Mouse (Mus musculus) lung, postnatal 14 days (tissue): ENCODE measurements around the gene Rgs16.

Experiments
- DNase-seq: peaks from one replicate; pipeline ENCODE4 v3.0.0; 2021

The Rgs16 gene

GRCm38 (mm10) chr1:153740145-153740544 lies at the start of gene Rgs16:
Gene Rgs16, plus strand, starts transcription at chr1:153740349.
- peak; percentile 81 for DNase-seq

- no peak for DNase-seq
These were observed 47.6 kb upstream of the Rgs16 start for GRCm38 (mm10) chr1:153692526-153692925.

- no peak for DNase-seq
These were observed 45.6 kb upstream of the Rgs16 start for GRCm38 (mm10) chr1:153694372-153695120.

DNA sequence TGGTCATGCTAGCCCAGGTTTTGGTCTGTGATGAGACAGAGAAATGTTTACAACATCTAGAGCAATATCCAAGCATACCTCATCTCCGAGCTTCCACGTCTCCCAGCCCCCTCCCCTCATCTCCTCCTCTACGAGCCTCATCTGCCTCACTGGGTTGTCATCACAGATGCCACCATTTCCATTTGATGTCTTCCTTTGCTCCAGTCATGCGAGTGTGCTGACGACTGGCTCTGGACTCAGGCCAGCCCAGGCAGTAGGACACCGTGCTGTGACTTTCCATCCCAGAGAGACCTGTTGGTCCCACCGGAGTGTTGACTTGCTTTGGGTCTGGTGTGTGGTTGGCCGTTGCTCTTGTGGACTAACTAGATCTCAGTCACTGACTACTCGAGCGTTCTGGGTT lies 44.8 kb upstream of the Rgs16 start:
- DNase-seq: no peak

DNA sequence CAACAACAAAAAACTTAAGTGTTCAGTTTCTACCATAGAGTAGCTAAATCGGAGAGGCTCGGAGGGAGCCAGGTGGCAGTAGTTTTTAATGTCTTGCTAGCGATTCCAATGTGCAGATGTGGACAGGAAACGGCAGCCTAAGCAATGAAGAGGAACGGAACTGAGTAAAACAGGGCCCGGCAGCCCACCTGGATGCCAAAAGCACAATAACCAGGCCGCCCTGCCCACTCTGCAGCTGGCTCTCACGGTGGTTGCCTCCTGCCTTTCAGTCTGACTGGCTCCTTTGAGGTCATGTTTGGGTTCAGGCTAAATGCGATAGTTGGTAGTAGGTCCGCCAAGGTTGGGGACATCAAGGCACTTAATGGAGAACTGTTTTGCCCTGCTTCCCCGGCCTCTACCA lies 44.1 kb upstream of the Rgs16 start:
- DNase-seq: no peak

DNA sequence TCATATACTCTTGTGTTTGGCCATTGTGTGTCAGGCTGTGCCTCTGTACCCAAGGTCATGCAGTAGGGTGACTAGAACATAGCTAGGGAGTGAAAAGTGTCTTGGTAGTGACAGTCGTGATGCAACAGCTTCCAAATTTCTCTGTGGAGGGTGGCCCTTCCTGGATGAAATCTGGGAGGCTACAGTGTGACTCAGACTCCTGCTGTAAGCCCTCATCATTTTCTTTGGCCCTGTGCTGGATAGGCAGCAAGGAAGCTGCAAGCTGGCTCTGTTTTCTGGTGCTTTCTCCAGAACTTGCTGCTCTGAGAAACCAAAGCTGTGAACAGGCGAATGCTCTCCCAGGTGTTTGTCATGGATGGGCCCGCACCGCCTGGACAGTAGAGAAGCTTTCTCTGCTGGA lies 43.6 kb upstream of the Rgs16 start:
- DNase-seq: no peak

DNA sequence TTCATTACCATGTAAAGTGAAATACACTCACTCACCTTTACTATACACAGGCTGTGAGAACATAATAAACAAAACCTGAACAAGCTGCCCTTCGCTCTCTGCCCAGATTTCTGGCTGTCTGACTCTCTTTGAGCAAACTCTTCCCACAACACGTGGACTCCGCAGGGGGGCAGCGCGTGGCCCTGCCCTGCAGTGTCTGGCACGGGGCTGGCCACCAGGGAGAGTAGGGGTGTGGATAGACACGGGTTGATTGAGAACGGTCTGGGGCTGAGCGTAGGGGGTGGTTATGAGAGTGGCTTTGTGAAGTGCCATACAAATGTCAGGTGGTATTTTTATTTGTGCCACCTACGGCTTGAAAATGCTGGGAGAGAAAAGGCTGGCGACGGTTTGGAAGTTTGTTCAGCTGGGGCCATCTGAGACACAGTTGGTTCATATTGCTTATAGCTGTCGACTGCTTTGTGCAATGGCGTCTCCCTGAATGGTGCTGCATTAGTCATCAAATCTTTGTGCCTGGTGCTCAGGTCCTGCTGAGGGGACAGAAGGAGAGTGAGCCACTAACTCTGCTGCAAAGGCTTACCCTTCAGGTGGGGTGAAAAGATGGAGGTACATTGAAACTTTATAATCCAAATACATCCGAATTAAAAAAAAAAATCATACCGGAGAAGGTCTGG lies 42.4 kb upstream of the Rgs16 start:
- no peak for DNase-seq

GRCm38 (mm10) chr1:153698311-153699084 lies 41.7 kb upstream of the Rgs16 start:
- no peak for DNase-seq

GRCm38 (mm10) chr1:153700448-153701063 lies 39.6 kb upstream of the Rgs16 start:
- DNase-seq: no peak

DNA sequence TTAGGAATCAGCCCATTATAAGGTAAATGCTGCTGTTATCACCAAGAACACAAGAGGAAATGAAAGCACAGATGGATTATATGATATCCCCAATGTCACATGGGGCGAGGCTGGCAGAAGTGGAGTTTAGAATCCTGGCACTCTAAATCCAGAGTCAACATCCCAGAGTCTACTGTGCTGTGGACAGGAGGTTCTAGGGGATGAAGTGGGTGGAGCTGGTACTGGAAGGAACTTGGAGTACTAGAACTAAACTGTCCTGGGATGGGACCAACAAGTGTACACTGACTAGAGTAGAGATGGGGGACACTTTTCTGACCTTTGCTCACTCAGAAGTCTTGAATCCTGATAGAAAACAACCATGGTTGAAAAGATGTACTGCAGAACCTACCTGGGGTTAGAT lies 38.7 kb upstream of the Rgs16 start:
- no peak for DNase-seq

DNA sequence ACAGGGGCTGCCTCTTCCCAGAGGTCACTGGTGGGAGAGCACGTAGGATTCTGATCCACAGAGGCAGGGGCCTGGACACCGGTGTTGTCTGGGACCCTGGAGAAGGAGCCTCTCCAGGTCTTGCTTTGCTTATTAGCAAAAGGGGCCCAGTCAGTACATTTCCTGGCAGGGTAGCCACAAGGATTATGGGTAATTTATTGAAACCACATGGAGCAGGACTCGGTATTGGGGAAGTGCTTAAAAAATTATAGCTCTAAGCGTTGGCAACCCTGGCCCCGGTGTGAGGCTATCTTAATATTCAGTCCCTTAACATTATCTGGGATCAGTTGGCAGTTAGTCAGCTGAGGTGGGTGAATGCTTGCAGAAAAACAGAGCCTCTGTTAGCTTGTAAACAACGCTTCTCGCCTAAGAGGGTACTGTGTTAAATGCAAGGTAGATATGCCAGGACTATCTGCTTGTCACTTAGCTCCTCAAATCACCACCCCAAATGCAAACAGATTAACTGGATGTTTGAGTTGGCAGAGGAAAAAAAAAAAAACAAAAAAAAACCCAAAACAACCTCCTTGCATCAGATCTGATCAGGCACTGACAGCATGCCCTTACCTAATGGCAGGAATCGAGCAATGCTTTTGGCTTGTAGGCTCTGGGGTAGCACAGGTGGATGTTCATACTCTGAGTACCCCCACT lies 37.8 kb upstream of the Rgs16 start:
- no peak for DNase-seq

DNA sequence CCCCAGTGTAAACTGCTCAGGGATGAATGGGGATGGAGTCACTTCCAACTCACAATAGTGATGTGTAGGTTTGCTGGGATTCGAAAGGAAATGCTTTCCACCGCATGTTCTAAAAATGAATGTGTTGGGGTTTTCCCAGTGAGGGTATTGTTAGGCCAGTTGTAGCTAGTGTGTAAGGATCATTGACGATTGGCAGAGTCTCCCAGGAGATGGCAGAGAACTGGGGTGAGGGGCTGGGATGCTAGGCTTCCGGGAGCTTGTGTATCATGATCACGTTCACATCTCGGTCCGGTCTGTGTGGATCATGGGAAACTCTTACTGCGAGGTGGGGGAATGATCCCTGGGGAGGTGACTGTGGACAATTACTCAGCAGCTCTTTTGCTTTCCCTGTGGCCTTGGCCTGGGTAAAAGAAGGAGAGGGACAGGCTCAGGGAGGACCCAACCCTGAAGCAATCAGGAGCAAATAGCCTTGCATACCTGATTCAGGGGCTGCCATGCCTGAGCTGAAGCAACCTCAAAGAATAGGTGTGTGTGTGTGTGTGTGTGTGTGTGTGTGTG lies 37.2 kb upstream of the Rgs16 start:
- no peak for DNase-seq

GRCm38 (mm10) chr1:153703445-153703991 lies 36.6 kb upstream of the Rgs16 start:
- DNase-seq: no peak

DNA sequence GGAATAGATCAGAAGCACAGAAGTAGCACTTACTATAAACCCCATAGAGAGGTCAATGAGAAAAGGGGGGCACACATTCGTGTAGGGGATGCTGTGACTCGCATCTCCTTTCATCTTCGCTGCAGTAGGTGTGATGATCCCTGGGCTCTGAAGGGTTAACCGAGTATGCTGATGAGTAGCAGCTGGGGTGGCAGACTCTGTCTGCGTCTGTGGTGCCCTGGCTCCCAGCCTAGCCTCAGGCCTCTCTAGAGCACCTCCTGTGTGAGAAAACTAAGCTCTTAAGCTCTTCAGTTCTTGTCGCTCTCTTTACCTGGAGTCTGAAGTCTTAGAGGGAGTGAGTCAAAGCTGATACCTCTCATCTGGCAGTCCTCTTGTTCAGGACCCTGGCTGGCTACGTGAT lies 36.0 kb upstream of the Rgs16 start:
- no peak for DNase-seq

DNA sequence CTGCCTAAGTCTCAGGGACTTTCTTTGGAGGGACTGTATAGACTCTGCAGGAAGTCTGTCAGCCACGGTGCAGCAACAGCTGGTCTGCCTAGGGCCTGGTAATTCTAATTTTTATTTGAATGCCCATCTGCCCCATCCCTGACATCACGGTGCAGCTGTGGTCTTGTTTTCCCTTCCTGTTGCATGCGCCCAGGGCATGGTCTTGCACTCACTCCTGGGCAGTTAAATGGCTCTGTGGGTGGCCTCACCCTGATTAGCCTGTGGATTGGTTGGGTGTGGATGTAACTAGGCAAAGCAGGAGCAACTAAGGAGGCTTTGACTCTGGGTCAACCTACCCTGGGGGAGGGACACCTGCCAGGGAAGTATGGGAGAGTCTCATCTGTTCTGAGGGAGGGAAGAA lies 35.2 kb upstream of the Rgs16 start:
- DNase-seq: no peak

GRCm38 (mm10) chr1:153708626-153709025 lies 31.5 kb upstream of the Rgs16 start:
- DNase-seq: no peak

DNA sequence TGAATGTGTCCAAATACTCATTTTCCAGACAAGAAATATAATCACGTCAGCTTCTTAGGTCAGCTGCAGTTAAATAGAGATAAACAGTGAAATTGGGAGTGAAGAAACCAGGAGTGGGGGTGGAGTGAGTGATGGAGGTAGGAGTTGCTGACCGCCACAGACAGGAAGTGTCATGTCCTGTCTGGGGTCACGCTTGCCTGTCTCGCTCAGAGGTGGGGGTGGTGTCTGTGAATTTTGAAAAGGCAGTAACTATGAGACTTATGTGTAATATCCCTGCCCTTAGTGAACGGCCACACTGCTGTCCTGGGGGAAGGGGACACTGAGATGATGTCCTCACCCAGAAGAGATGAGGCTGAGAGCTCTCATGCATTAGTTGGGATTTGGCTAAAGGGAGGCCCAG lies 30.7 kb upstream of the Rgs16 start:
- DNase-seq: no peak

- DNase-seq: no peak
These were observed 28.4 kb upstream of the Rgs16 start for GRCm38 (mm10) chr1:153711544-153712262.

DNA sequence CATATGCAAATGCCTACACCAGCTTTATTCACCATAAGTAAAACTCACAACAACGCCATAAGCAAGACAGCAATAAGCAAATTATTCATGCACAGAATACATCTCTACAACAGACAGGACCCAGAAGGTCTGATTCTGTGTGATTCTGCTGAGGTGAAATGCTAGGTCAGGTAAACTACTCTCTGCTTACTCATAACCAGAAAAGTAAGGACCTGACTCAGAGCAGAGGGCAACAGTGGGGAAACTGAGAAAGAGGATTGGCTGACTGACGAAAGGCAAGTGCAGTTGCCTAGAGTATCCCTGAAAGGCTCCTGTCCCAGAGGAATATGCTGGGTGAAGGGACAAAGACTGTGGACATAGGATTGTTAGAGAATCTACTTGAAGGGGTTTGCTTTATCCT lies 27.5 kb upstream of the Rgs16 start:
- no peak for DNase-seq

DNA sequence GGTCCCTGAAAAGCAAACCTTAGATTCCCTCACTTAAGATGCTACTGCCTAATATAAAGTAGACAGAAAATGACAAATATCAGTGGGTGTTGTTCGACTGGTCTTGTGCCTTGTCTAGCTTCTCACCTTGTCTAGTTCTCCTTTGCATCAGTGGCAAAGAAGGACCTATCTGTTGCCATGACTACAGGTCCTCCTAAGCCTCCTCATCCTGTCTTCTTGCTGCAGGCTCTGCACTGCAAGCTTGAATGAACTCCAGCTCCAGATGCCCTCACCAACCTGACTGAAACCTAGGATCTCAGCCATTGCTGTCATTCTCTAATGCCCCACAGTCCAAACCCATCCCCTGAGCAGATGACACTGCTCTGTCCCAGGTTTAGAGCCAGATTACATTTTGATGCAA lies 22.2 kb upstream of the Rgs16 start:
- no peak for DNase-seq

GRCm38 (mm10) chr1:153720935-153721334 lies 19.2 kb upstream of the Rgs16 start:
- DNase-seq: peak; percentile 33
